Mouse (Mus musculus): ENCODE measurements around the gene Pten.

- no peak for TF ChIP-seq CTCF (IDR thresholded peaks at IDR 0.05; ENCODE audit: borderline replicate concordance, insufficient read depth, low read depth, low read length)
- TF ChIP-seq POLR2A (IDR thresholded peaks at IDR 0.05; ENCODE audit: borderline replicate concordance, insufficient read depth, low read length): no peak
These were observed 1.5 kb downstream of the Pten start for GRCm38 (mm10) chr19:32758793-32759161.
